Mouse (Mus musculus) erythroid progenitor cell, adult 5-6 weeks (primary cell): ENCODE data around the gene Pheta1. TPM values are rescaled to one million over a fixed set of nuclear protein-coding genes. Genes with fewer than 3 reads are reported as not detected.
"Not testable (repeated sequence)": the region's sequence is repeated elsewhere in the genome, so short reads cannot be mapped to it uniquely, and the experiment has no call there.

Source experiments
- ATAC-seq: replicated peaks from 2 replicates; pipeline ENCODE4 v1.8.0; 2016; ENCODE audit warnings: moderate number of reproducible peaks, mild to moderate bottlenecking, moderate TSS enrichment, inconsistent platforms; ENCODE audit not compliant: poor library complexity, low FRiP score, severe bottlenecking
- total RNA-seq, 2 experiments: library from RNA; stranded (forward) in 1 of 2; stranded (reverse) in 1 of 2; fragments of 150-400 nt in 1 of 2; fragments of 186-747, 209-891 nt in 1 of 2; gene quantifications; 2 replicates each; pipeline versions ENCODE4 v1.2.3 to v1.2.4; 2015 to 2017; ENCODE audit warnings: low replicate concordance in 2 of 2

Gene Pheta1
- total RNA-seq, 2 experiments from 2014 or later: not detected

- ATAC-seq: no peak
Observed at GRCm38 (mm10) chr5:121841516-121841915, 7.3 kb upstream of the Pheta1 start.

GRCm38 (mm10) chr5:121841973-121842372 is 6.8 kb upstream of the Pheta1 start:
- ATAC-seq: no peak

GRCm38 (mm10) chr5:121842665-121843118 is 6.1 kb upstream of the Pheta1 start:
- ATAC-seq: peak; percentile 85

- no peak; the same call in 1 of the 2 replicates for ATAC-seq
Observed at GRCm38 (mm10) chr5:121843138-121843905, 5.5 kb upstream of the Pheta1 start.

- no peak for ATAC-seq
Observed at GRCm38 (mm10) chr5:121845361-121845760, 3.4 kb upstream of the Pheta1 start.

GRCm38 (mm10) chr5:121846322-121846721 is 2.5 kb upstream of the Pheta1 start:
- no peak for ATAC-seq

GRCm38 (mm10) chr5:121847269-121847668 is 1.5 kb upstream of the Pheta1 start:
- ATAC-seq: not testable (repeated sequence)

GRCm38 (mm10) chr5:121848035-121848519 is 707 bp upstream of the Pheta1 start:
- ATAC-seq: no peak

- ATAC-seq: no peak
Observed at GRCm38 (mm10) chr5:121849478-121850349, 930 bp downstream of the Pheta1 start.

- ATAC-seq: no peak
Observed at GRCm38 (mm10) chr5:121853368-121854051, 4.7 kb downstream of the Pheta1 start.

GRCm38 (mm10) chr5:121854768-121855167 is 6.0 kb downstream of the Pheta1 start:
- ATAC-seq: no peak

GRCm38 (mm10) chr5:121856740-121857139 is 8.0 kb downstream of the Pheta1 start:
- ATAC-seq: no peak

GRCm38 (mm10) chr5:121858427-121858826 is 9.6 kb downstream of the Pheta1 start:
- no peak for ATAC-seq

GRCm38 (mm10) chr5:121861964-121862363 is 13.2 kb downstream of the Pheta1 start:
- no peak for ATAC-seq

- ATAC-seq: no peak
Observed at GRCm38 (mm10) chr5:121864330-121864729, 15.5 kb downstream of the Pheta1 start.

- ATAC-seq: no peak
Observed at GRCm38 (mm10) chr5:121867963-121868362, 19.2 kb downstream of the Pheta1 start.

- ATAC-seq: no peak
Observed at GRCm38 (mm10) chr5:121870832-121871231, 22.0 kb downstream of the Pheta1 start.

- no peak for ATAC-seq
Observed at GRCm38 (mm10) chr5:121871515-121872030, 22.8 kb downstream of the Pheta1 start.

GRCm38 (mm10) chr5:121872158-121872557 is 23.4 kb downstream of the Pheta1 start:
- no peak for ATAC-seq

- no peak for ATAC-seq
Observed at GRCm38 (mm10) chr5:121875041-121875440, 26.3 kb downstream of the Pheta1 start.
